Mouse (Mus musculus) ovary, postnatal 14 days (tissue): ENCODE results near the gene Sv2c.
"Not testable (repeated sequence)": the region's sequence is repeated elsewhere in the genome, so short reads cannot be mapped to it uniquely, and the experiment has no call there.

ENCODE experiments used
- DNase-seq: peaks from one replicate; pipeline ENCODE4 v3.0.0; 2022; ENCODE audit warnings: low spot score

Gene Sv2c

DNA sequence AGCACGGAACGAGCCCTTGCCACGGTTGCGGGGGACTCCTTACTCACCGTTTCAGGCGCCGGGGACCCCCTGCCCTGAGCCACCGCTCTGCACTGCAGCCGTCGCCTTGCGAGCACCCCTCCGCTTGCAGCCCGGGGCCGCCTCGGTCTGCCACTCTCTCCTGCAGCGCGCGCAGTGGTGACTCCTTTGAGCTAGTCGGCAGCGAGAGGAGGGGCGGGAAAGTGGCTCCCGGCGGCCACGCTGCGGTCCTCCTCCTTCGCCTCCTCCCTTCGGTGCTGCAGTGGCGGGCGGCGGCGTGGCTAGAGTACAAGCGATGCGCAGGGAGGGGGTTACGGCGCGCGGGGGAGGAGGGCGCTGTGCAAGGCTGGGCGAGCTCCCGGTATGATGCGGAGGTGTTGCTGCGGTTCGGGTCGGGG, at the start of gene Sv2c:
Gene Sv2c (minus strand): TSS at position 177 of the 416 bp plus-strand sequence.
- DNase-seq = peak; percentile 28

DNA sequence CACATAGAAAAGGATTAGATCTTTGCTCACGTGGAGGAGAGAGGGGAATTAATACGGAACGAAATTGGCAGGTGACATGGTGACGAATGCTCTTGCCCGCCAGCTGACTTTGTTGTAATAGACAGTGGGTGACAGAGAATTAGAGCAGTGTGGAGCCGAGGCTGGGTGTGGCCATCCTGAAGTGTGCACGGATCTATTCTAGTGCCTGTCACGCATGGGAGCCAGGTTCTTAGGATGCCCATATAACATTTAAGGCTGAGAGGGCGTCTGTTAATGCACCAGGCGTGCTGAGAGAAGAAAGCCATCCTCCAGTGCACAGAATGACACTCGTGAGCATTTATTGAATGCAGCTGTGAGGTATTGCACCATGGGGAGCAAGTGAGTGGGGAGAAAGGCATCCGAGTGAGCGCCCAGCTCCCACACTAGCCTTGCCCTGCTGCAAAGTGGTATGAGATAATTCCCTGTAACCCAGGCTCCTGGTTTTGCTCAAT, 48.3 kb upstream of the Sv2c start:
- DNase-seq = no peak

DNA sequence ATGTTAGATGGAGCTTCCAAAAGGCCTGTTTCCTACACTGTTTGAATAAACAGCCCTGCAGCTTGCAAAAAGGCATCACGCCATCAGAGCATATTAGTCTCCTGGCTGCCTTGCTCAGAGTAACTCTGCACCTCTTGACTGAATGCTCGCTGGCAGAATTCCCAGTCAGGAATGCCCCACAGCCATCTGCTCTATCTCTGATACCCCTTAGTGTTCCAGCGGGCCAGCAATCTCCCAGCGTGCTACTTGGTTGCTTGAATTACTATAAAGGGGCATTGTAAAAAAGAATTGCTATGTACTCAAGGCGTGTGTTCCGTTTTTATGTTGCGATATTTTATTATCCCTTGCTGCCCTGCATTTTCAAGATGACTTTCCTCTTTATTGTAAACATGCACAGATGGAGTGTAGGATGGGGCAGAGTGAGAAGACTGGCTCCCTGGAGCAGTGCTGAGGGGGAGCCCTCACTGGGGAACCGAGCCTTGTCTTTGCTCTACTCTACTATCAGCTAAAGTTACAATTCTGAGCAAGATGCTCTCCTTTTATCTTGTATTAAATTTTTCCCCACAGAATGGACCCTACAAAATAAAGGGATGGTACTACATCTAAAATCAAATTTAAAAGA, 43.3 kb upstream of the Sv2c start:
- DNase-seq = no peak

DNA sequence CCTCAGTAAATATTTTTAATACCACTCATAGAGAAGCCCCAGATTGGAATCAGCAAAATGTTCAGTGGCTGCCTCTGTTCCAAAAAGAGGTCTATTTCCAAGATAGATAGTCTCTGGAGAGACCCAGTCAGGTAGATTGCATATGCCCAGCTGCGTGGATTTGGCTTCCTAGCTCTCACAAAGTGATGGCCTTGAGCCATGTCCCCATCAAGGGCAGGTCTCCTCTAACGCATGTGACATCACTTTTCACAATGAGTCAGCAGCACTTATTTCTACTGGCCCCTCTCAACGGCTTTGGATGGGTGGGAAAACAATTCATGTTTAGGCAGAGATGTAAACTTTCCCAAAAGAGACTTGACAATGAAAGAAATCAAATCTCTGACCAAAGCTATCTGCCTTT, 41.3 kb upstream of the Sv2c start:
- no peak for DNase-seq

DNA sequence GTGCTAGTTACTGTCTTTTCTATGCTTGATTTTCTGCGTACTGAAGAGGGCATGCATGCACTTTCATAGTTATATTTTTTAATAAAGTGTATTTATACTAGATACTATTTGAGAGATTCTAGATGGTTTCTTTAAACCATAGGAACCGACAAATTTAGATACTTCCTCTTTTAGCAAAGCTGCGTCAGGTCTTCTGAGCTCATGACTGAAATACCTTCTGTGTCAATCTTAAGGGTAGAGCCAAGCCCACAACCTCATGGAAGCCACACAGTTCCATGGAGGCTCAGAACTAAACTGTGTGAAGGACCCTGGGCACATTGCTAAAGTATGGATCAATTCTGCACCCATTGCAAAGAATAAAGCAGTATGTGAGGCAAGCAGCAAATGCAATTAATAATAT, 39.9 kb upstream of the Sv2c start:
- DNase-seq = no peak

DNA sequence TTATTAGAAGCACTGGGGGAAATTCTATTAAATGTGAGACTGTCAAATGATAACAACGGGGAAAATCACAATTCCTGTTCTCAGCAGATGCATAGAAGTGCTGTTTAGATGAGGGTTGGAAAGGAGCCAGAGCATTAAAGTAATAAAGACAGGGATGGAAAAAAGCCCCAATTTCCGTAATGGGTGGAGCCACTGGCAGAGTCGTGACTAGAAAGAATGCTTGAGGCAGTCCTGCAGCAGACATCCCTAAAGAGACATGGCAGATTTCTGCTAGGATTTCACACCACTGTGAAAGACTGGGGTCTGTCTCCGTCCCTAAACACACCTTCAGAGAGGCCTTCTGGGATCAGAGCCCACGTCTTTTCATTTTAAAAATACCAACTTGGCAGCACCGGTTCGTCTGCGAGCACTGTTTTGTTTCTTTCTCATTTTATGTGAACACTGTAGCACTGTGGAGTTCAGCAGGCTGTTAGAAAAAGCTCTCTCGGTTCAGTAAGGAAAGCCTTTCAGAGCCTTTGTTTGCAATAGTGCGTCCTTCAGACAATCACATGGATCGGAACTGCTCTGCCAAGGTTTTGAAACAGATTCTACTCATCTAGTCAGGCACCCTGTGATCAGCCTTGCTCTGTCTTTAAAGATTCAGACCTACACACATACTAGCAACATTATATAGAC, 36.8 kb upstream of the Sv2c start:
- no peak for DNase-seq

DNA sequence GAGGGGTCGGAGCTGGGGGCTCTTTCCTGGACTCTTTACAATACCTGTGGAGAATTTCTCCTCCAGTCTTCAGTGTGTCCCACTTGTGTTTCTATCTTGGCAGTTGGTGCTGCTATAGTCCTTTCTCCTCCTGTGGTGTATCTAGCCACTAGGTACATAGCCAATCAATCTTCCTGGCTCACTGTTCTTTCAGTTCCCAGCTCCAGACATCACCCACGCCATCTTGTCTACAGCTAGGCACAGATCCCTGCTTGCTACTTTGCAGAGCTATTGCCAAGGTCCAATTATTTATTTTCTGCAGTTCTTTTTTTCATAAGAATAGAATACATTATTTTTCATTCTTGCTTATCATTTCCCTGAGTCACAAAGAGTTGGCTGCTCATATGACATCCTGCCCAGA, 34.2 kb upstream of the Sv2c start:
- DNase-seq = no peak

DNA sequence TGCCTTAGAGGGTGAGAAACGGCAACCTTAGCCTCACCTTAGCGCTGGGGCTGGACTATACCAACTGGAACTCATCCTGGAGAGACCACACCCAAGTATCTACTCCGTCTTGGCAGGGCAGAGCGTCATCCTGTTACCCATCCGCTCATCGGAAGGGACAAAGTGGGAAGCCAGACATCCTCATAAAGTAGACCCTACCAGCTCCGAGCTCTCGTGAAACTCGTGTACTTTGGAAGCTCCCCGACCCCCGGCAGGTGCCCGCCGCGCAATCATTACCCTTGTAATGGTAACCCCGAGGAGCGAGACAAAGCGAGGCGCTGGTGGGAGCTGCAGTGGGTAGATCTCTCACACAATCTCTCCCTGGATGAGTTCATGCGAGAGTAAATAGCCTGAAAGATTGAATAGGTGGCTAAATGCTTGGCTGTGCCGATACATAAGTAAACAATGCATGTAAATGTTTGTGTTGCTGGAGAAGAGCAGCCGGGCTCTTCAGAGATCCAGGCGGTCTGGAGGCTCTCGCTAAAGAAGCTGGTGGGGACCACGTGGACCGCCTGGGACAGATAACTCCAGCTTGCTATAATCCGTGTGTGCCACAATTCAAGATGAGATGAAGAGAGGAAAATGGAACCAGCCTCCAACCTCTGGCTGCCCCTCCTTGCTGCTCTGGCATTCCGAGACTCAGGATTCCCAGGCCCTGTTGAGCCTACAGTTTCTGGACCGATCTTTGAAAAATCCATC, 1.2 kb upstream of the Sv2c start:
- DNase-seq = no peak

DNA sequence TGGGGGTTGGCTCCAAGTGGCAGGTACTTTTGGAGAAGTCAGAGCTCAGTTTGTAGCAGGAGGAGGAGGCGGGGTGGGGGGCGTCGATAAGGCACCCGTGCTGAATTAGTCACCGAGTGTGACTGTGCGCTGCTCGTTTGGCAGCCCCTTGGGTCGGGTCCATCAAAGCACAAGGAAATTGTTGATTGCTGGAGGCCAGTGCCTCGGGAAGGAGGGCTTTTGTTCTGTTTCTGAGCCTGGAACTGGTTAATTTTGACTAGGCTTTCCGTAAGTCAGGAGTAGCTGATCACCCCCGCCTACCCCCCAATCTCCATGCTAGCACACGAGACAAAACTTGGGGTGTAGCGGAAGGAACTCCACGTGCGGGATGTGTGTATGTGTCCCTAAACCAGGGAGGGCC, 456 bp upstream of the Sv2c start:
- no peak for DNase-seq

DNA sequence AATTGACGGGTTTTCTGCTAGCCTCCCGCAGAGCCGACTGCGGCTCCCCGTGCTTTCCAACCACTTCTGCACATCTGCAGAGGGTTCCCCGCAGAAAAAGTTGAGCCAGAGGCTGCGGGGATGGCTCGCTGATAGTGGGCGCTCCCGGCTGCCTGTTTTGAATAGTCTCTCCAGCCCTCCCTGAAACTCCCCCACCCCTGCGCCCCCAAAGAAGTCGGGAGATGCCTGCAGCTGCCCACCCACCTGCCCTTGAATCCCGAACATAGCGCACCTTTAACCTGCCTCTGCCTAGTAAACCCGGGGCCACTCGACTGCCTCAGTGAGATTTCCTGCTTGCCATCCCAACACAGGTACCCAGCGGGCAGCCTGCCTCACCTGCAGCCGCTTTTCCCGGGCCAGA, 466 bp downstream of the Sv2c start:
- DNase-seq = no peak

DNA sequence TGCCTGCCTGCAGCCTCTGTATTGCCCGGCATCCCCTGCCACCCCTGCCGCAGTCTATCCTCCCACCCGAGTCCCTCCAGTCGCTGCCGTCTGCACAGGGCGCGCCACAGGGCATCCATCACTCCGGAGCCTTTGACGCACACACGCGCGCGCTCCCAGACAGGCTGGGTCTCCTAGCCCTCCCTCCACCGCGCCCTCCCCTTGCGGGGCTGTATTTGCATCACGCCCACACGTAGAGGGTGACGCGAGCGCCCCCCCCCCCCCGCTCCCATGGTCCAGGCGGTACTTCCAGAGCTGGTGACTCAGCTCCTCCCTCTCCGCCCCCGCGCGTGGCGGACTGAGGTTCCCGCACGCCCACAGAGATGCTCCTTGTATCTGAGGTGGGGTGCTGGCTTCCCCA, 1.3 kb downstream of the Sv2c start:
- DNase-seq = no peak

DNA sequence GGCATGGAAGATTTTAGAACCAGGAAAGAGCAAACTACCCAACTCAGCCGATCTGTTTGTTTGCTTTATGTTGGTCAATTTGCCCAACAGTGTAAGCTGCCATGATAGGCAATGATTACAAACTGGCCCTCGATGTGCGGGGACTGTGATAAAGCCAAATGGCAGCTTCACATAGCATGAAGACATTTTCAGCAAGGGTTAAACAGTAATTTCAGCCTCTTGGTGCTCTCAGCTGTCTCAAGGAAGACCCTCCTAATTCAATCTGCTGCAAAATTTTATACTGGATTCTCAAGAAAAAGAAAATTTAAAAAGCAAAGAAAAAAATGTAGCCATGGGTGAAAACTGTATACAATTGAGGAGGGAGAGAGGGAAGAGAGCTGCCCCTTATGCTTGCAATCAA, 3.3 kb downstream of the Sv2c start:
- no peak for DNase-seq

DNA sequence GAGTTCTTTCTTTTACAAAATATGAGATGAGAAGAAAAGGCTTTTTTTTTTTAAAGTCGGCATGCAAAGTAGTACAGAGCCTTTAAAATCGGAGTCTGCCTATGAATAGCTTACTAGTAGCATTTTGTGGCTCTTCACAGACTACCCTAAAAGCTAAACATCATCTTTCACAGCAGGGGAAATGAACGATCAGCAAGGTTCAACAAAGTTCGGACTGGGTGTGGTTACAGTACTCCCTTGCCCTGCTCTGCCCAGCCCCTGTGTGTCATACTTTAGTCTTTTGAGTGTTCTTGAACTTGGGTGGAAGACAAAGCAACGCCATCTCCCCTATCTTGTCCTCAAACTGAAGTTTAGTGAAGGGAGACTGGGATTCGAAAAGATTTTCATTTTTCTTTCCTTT, 5.7 kb downstream of the Sv2c start:
- DNase-seq = no peak

DNA sequence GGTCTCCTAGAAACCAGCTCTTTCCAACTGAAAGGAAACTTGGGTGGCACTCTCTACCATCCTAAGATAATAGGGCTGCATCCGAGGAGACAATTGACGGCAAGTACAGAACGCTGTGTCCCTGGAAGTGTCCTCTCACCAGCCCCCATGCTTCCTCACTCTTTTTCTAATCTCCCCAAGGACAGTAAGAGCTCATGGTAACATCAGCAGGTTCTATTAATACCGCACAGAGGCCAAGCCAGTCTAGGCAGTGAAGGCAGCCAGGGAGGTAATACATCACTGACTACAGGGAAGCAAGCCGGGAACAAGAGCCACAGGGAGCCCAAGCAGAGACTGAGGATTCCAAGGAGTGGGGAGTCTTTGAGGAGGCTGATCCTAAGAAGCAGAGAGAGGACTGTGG, 7.4 kb downstream of the Sv2c start:
- DNase-seq = no peak

DNA sequence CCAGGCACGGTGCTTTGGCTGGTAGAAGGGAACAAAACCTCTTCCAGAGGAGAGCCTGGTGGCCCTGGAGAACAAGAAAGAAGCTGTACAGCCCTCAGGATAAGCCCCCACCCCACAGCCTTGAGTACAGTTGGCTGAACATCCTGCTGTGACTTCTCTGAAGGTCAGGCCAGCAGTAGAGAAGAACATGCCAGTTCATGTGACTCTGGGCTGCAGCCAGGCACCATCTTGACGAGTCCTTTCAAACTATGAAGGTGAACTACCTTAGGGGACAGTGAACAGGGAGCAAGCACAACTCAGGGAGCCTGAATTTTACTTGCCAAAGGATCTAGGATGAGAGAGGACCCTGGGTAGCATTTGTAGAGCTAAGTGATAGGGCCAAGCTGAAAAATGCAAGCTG, 19.7 kb downstream of the Sv2c start:
- no peak for DNase-seq

DNA sequence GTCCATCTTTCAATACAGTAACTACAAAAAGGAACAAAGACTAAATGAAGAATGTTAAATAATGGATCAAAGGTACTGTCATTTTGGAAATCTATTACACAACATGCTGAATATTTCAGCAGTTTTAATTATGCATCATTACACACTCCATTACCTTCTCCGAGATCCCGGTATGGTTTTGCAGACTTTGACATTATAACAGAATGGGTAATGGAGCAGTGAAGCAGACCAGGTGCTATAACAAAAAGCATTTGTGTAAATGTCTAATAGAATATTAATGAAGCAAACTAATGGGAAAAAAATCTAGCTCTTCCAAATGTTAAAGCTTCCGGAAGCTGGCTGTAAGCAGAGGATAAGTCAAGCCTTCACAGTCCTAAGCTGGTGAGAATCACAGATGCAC, 21.6 kb downstream of the Sv2c start:
- no peak for DNase-seq

DNA sequence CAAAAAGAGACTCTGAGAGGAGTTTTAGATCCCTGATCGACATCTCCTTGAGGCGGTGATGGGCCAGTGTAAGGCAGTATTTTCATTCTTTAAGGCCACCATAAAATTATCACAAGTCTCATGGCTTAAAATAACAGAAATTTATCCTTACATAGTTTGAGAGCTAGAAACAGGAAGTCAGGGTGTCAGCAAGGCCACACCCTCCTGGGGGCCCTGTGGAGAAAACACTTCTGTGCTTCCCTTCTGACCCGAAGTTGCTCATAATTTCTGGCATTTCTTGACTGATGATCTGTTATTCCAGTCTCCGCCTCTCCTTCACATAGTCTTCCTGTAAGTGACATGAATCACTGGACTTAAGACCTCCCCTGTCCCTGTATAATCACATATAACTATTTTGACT, 26.0 kb downstream of the Sv2c start:
- no peak for DNase-seq

DNA sequence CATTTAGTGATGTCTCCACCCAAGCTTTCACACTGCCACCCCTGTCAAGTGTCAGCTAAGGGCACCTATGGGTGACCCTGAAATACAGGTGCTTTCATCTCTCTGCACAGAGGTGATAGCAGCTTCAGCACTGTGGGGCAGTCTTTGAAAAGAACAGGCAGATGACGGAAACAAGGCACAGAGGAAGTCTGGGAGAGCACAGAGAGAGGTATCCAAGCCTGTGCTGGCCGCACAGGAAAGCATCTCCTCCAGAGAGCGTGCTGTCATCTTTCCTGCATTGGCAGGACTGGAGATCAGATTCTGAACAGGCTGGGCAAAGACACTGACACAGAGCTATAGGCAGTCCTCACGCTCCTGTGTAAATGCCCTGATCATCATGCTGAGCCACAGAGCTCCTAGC, 41.4 kb downstream of the Sv2c start:
- DNase-seq = no peak

DNA sequence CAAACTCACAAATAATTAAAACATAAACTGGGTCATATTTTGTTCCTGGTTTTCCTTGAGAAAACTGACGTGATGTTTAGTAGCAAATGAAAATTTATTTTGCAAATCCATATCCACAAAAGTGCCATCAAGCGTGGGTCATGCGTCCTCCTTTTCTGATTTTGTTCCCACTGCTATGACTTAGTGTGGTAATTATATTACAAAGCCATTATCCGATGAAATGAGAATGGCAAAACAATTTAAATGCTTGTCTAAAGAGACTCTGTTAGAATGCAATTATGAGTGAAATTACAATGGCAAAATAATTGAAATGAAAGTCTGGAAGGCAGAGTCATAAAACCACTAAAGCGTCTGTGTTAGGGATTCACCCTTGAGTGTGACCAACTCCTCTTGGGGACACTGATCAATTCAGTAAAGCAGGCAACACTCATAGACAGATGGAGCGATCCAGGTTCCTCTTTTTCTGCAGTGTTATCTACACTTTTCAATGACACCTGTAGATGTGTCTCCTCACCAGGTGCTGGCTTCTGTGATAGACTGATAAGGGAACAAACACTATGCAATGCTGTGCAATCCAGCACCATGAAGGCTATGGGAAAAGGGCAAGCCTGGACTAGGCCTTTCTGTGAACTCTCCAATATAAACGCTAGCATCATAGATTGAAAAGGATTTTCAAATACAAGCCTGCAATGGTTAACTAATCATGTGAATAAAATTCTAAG, 46.6 kb downstream of the Sv2c start:
- DNase-seq = no peak

DNA sequence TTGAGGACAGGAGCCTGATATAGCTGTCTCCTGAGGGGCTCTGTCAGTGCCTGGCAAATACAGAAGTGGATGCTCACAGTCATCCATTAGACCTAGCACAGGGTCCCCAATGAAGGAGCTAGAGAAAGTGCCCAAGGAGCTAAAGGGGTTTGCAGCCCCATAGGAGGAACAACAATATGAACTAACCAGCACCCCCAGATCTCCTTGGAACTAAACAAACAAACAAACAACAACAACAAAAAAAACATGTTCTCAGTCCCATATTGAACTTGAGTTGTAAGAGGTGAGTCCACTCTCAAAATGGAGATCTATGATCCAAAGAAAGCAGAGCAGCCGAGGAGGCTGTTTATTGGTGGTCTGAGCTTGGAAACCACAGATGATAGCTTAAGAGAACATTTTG, 50.6 kb downstream of the Sv2c start, which contains the start of gene Gm17190:
Gene Gm17190 (plus strand): TSS at position 301 of the 400 bp plus-strand sequence.
- DNase-seq = not testable (repeated sequence)

DNA sequence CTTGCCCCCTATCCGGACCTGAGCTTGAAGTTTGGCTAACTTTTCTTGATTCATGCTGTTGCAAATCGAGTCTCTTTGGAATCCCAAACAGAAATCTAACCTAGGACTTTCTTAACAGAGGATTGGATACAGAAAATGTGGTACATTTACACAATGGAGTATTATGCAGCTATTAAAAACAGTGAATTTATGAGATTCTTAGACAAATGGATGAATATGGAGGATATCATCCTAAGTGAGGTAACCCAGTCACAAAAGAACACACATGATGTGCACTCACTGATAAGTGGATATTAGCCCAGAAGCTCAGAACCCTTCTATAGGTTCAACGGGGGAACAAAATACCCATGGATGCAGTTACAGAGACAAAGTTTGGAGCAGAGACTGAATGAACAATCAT, 51.1 kb downstream of the Sv2c start, which contains the start of gene Gm20075:
Gene Gm20075 (minus strand): TSS at position 101 of the 400 bp plus-strand sequence.
- DNase-seq = not testable (repeated sequence)

DNA sequence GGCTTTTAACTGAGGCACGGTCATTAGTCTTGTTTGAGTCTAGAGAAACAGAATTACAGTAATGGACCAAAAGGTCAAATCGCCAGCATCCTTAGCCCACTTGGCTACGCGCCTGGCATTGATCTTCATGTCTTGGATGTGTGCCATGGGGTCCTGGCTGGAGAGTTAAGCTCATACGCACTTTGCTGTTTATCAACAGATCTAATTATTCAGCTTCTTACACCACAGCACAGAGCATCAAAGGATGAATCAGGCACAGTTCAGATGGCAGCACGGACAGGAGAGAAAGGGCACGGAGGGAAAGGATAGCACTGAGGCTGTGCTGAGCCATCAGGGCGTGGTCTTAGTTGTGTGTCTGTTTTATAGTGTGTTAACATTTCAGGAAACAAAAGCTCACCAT, 58.8 kb downstream of the Sv2c start:
- no peak for DNase-seq
